Mouse (Mus musculus) erythroblast, embryonic 14.5 days (primary cell): Measurements from ENCODE around the gene Pik3r5.

Source experiments
- GATA1 ChIP-seq: IDR thresholded peaks from 2 replicates; pipeline ENCODE4 v1.6.1; 2012; ENCODE audit warnings: low read length, inconsistent platforms, mixed read lengths
- TAL1 ChIP-seq: IDR thresholded peaks from 3 replicates; pipeline ENCODE4 v1.6.1; 2012; ENCODE audit warnings: low read length, inconsistent platforms, mixed read lengths

- no peak for TF ChIP-seq GATA1
- TF ChIP-seq TAL1 = no peak
These were observed 45.7 kb downstream of the Pik3r5 start for GRCm38 (mm10) chr11:68477661-68478060.
